Mouse (Mus musculus) limb, embryonic 15.5 days (tissue): ENCODE measurements around the gene Lmtk2. TPM values are rescaled to one million over a fixed set of nuclear protein-coding genes. Genes with fewer than 3 reads are reported as not detected.
A peak's percentile ranks its signal among the peaks of the same experiment; 100 is the strongest.

Experiments used
- ATAC-seq: fragments of 200-750 bp; cut with Nextera tagmentation; 2 replicates; pipeline ENCODE4 v1.8.0; 2017; ENCODE audit warnings: low read depth, moderate TSS enrichment; ENCODE audit not compliant: insufficient number of reproducible peaks, low FRiP score, low TSS enrichment
- H3K27ac ChIP-seq: fragments of 300-500 bp; sonication (generic); 2 replicates; pipeline ENCODE4 v1.5.1; 2015; ENCODE audit warnings: moderate library complexity, mild to moderate bottlenecking, inconsistent platforms
- H3K27me3 ChIP-seq: fragments of 300-500 bp; sonication (generic); 2 replicates; pipeline ENCODE4 v1.6.1; 2015; ENCODE audit warnings: inconsistent platforms
- H3K36me3 ChIP-seq: fragments of 300-500 bp; sonication (generic); 2 replicates; pipeline ENCODE4 v1.6.1; 2015; ENCODE audit warnings: inconsistent platforms
- H3K4me1 ChIP-seq: fragments of 300-500 bp; sonication (generic); 2 replicates; pipeline ENCODE4 v1.6.1; 2015; ENCODE audit warnings: inconsistent platforms
- H3K4me2 ChIP-seq: fragments of 300-500 bp; sonication (generic); 2 replicates; pipeline ENCODE4 v1.6.1; 2015; ENCODE audit warnings: mild to moderate bottlenecking, inconsistent platforms
- H3K4me3 ChIP-seq: fragments of 300-500 bp; sonication (generic); 2 replicates; pipeline ENCODE4 v1.5.1; 2015; ENCODE audit warnings: mild to moderate bottlenecking, inconsistent platforms
- H3K9ac ChIP-seq: fragments of 300-500 bp; sonication (generic); 2 replicates; pipeline ENCODE4 v1.6.1; 2015; ENCODE audit warnings: inconsistent platforms
- H3K9me3 ChIP-seq: fragments of 300-500 bp; sonication (generic); 2 replicates; pipeline ENCODE4 v1.6.1; 2016; ENCODE audit warnings: inconsistent platforms
- WGBS: fragments of 180-500 bp; shearing (Covaris S2); methylation state at CpG from one replicate; pipeline ENCODE4 v1.1.7; 2015; 5-methylcytosine and 5-hydroxymethylcytosine counted together
- polyA plus RNA-seq: library from polyadenylated mRNA; unstranded; fragments of >200 nt; fragmentation: Nextera tagmentation; extraction: Ambion mirVana; gene quantifications from 2 replicates; pipeline ENCODE4 v1.2.1, GENCODE M21; 2015

Gene Lmtk2
- polyA plus RNA-seq, 1 experiment from 2014 or later, result 3.5 TPM

GRCm38 (mm10) chr5:144085696-144086095 is 14.5 kb upstream of the Lmtk2 start:
- H3K36me3 ChIP-seq, result no peaks in the 10 kb centered on the region
- H3K9ac ChIP-seq, result no peak overlapping the region
- ATAC-seq, result no peak
- no peaks in the 10 kb centered on the region for H3K9me3 ChIP-seq
- no peaks in the 10 kb centered on the region for H3K27me3 ChIP-seq
- no peak overlapping the region for H3K27ac ChIP-seq
- no peak overlapping the region for H3K4me2 ChIP-seq
- H3K4me3 ChIP-seq, result no peak overlapping the region
- no peaks in the 10 kb centered on the region for H3K4me1 ChIP-seq
- WGBS, result 75% methylated on average over 6 of the region's 6 CpGs

GRCm38 (mm10) chr5:144086494-144086893 is 13.7 kb upstream of the Lmtk2 start:
- 56% methylated on average over 2 of the region's 2 CpGs for WGBS
- H3K4me1 ChIP-seq, result no peaks in the 10 kb centered on the region
- H3K27me3 ChIP-seq, result no peaks in the 10 kb centered on the region
- H3K4me2 ChIP-seq, result no peak overlapping the region
- no peaks in the 10 kb centered on the region for H3K9me3 ChIP-seq
- no peak overlapping the region for H3K4me3 ChIP-seq
- H3K36me3 ChIP-seq, result no peaks in the 10 kb centered on the region
- ATAC-seq, result no peak
- H3K27ac ChIP-seq, result no peak overlapping the region
- H3K9ac ChIP-seq, result no peak overlapping the region

- ATAC-seq, result no peak
- 81% methylated on average over 2 of the region's 2 CpGs for WGBS
Measured at GRCm38 (mm10) chr5:144088354-144088753, 11.9 kb upstream of the Lmtk2 start.

GRCm38 (mm10) chr5:144095461-144095970 is 4.7 kb upstream of the Lmtk2 start:
- WGBS, result 74% methylated on average over 6 of the region's 6 CpGs
- H3K4me3 ChIP-seq, result no peak overlapping the region
- H3K9me3 ChIP-seq, result no peaks in the 10 kb centered on the region
- H3K27me3 ChIP-seq, result peaks cover 8% of the 10 kb centered on the region
- no peak overlapping the region for H3K4me2 ChIP-seq
- ATAC-seq, result no peak
- no peaks in the 10 kb centered on the region for H3K36me3 ChIP-seq
- H3K4me1 ChIP-seq, result no peaks in the 10 kb centered on the region
- H3K27ac ChIP-seq, result no peak overlapping the region
- H3K9ac ChIP-seq, result no peak overlapping the region

More at GRCm38 (mm10) chr5:144088354-144088753, 11.9 kb upstream of the Lmtk2 start:
- Histone ChIP-seq H3K9ac (no peak overlapping the region), H3K4me3 (no peak overlapping the region), H3K27ac (no peak overlapping the region), H3K4me2 (no peak overlapping the region), H3K27me3 (no peaks in the 10 kb centered on the region), H3K9me3 (no peaks in the 10 kb centered on the region), H3K4me1 (no peaks in the 10 kb centered on the region), H3K36me3 (no peaks in the 10 kb centered on the region)

GRCm38 (mm10) chr5:144097902-144098639 is 2.2 kb upstream of the Lmtk2 start:
- Histone ChIP-seq H3K4me2 (no peak overlapping the region), H3K9me3 (no peaks in the 10 kb centered on the region), H3K36me3 (no peaks in the 10 kb centered on the region), H3K27me3 (peaks cover 8% of the 10 kb centered on the region), H3K4me1 (no peaks in the 10 kb centered on the region), H3K9ac (no peak overlapping the region), H3K4me3 (no peak overlapping the region), H3K27ac (no peak overlapping the region)
- ATAC-seq, result no peak
- WGBS, result 62% methylated on average over 16 of the region's 16 CpGs

GRCm38 (mm10) chr5:144098640-144098929 is 1.7 kb upstream of the Lmtk2 start:
- H3K4me2 ChIP-seq, result no peak overlapping the region
- no peak overlapping the region for H3K4me3 ChIP-seq
- H3K9ac ChIP-seq, result no peak overlapping the region
- H3K27ac ChIP-seq, result no peak overlapping the region
- WGBS, result 28% methylated on average over 8 of the region's 8 CpGs
- H3K27me3 ChIP-seq, result peaks cover 8% of the 10 kb centered on the region
- no peaks in the 10 kb centered on the region for H3K36me3 ChIP-seq
- ATAC-seq, result no peak
- no peaks in the 10 kb centered on the region for H3K9me3 ChIP-seq
- no peaks in the 10 kb centered on the region for H3K4me1 ChIP-seq

- no peak for ATAC-seq
- H3K27ac ChIP-seq, result no peak overlapping the region
- peaks cover 8% of the 10 kb centered on the region for H3K27me3 ChIP-seq
- no peaks in the 10 kb centered on the region for H3K4me1 ChIP-seq
- H3K9ac ChIP-seq, result peak overlapping the region; percentile 81
- H3K36me3 ChIP-seq, result no peaks in the 10 kb centered on the region
- 2% methylated on average over 20 of the region's 20 CpGs for WGBS
- H3K4me3 ChIP-seq, result peak overlapping the region; percentile 98
- H3K9me3 ChIP-seq, result no peaks in the 10 kb centered on the region
- H3K4me2 ChIP-seq, result peak overlapping the region; percentile 93
Measured at GRCm38 (mm10) chr5:144100948-144101347, 712 bp downstream of the Lmtk2 start.

- no peak for ATAC-seq
- Histone ChIP-seq H3K4me3 (no peak overlapping the region), H3K9me3 (no peaks in the 10 kb centered on the region), H3K27me3 (no peaks in the 10 kb centered on the region), H3K9ac (no peak overlapping the region), H3K36me3 (no peaks in the 10 kb centered on the region), H3K4me2 (no peak overlapping the region), H3K27ac (no peak overlapping the region), H3K4me1 (no peaks in the 10 kb centered on the region)
- WGBS, result 86% methylated on average over 9 of the region's 9 CpGs
Measured at GRCm38 (mm10) chr5:144105070-144105469, 4.8 kb downstream of the Lmtk2 start.

- no peak overlapping the region for H3K27ac ChIP-seq
- H3K4me3 ChIP-seq, result no peak overlapping the region
- no peak overlapping the region for H3K9ac ChIP-seq
- H3K4me1 ChIP-seq, result no peaks in the 10 kb centered on the region
- H3K27me3 ChIP-seq, result no peaks in the 10 kb centered on the region
- WGBS, result 77% methylated on average over 6 of the region's 6 CpGs
- ATAC-seq, result no peak
- H3K9me3 ChIP-seq, result no peaks in the 10 kb centered on the region
- no peaks in the 10 kb centered on the region for H3K36me3 ChIP-seq
- no peak overlapping the region for H3K4me2 ChIP-seq
Measured at GRCm38 (mm10) chr5:144105471-144106129, 5.4 kb downstream of the Lmtk2 start.

- H3K36me3 ChIP-seq, result no peaks in the 10 kb centered on the region
- no peak for ATAC-seq
- no peak overlapping the region for H3K4me2 ChIP-seq
- H3K9me3 ChIP-seq, result no peaks in the 10 kb centered on the region
- WGBS, result 81% methylated on average over 3 of the region's 3 CpGs
- H3K27ac ChIP-seq, result no peak overlapping the region
- no peaks in the 10 kb centered on the region for H3K27me3 ChIP-seq
- no peak overlapping the region for H3K9ac ChIP-seq
- no peaks in the 10 kb centered on the region for H3K4me1 ChIP-seq
- H3K4me3 ChIP-seq, result no peak overlapping the region
Measured at GRCm38 (mm10) chr5:144106130-144106510, 5.9 kb downstream of the Lmtk2 start.

GRCm38 (mm10) chr5:144109201-144109600 is 9.0 kb downstream of the Lmtk2 start:
- ATAC-seq, result no peak
- Histone ChIP-seq H3K4me3 (no peak overlapping the region), H3K27me3 (no peaks in the 10 kb centered on the region), H3K27ac (no peak overlapping the region), H3K36me3 (no peaks in the 10 kb centered on the region), H3K9ac (no peak overlapping the region), H3K4me1 (no peaks in the 10 kb centered on the region), H3K9me3 (no peaks in the 10 kb centered on the region), H3K4me2 (no peak overlapping the region)
- 85% methylated on average over 8 of the region's 8 CpGs for WGBS

- no peak overlapping the region for H3K9ac ChIP-seq
- no peaks in the 10 kb centered on the region for H3K27me3 ChIP-seq
- H3K36me3 ChIP-seq, result no peaks in the 10 kb centered on the region
- H3K9me3 ChIP-seq, result no peaks in the 10 kb centered on the region
- 78% methylated on average over 10 of the region's 11 CpGs for WGBS
- H3K4me2 ChIP-seq, result no peak overlapping the region
- H3K4me3 ChIP-seq, result no peak overlapping the region
- no peak overlapping the region for H3K27ac ChIP-seq
- H3K4me1 ChIP-seq, result 0 out of 2 replicates have a peak, but pooled peaks cover 3% of the 10 kb centered on the region
- ATAC-seq, result no peak
Measured at GRCm38 (mm10) chr5:144112574-144113438, 12.6 kb downstream of the Lmtk2 start.
